ENCODE assay signal across 8 mouse cellular contexts in genomic region chr13:23585442-23586098, GRCm38 (mm10). TPM values are rescaled to one million over a fixed set of nuclear protein-coding genes. Genes with fewer than 3 reads are reported as not detected.
DNase-seq lines count a peak whose midpoint lies in the region; ATAC-seq and TF ChIP-seq lines count a peak whose summit lies in the region.
"Not testable (repeated sequence)": the region's sequence is repeated elsewhere in the genome, so short reads cannot be mapped to it uniquely, and the experiment has no call there.

No protein-coding gene starts in this region.

- H3K4me2 ChIP-seq in hindbrain, embryonic 16.5 days (ENCODE audit: low read length), result peak overlapping the region; percentile 66

- H3K9me3 ChIP-seq in hindbrain, embryonic 16.5 days (ENCODE audit: control insufficient read depth, low read length), result not testable (repeated sequence)

- H3K27ac ChIP-seq in hindbrain, embryonic 16.5 days (ENCODE audit: low read depth, low read length), result peak overlapping the region; percentile 75

- not testable (repeated sequence) for H3K36me3 ChIP-seq in hindbrain, embryonic 16.5 days (ENCODE audit: control insufficient read depth, insufficient read depth, low read length)

- 0% methylated on average over 21 of the region's 36 CpGs for WGBS in hindbrain, embryonic 16.5 days

- peak; percentile 86 for DNase-seq in Patski (ENCODE audit: low read depth, low spot score)
- DNase-seq in cerebellum, postnatal 36 days, result peak; percentile 44 to 65
- peak; percentile 69 to 89 for DNase-seq in frontal cortex, postnatal 36 days (ENCODE audit: low spot score in 2 of 2)
- peak; percentile 85 for DNase-seq in left cerebral cortex, adult 11 months (ENCODE audit: low spot score)
- DNase-seq in lung, postnatal 36 days, result peak; percentile 88
- DNase-seq in retina, embryonic 14.5 days (ENCODE audit: low spot score), result peak; percentile 96
- peak; percentile 75 to 84 for DNase-seq in thymus, postnatal 36 days

- H3K4me1 ChIP-seq in hindbrain, embryonic 16.5 days (ENCODE audit: control insufficient read depth, insufficient read depth, low read depth, low read length), result peaks cover 18% of the 10 kb centered on the region

- POLR2A ChIA-PET in Patski (lab: Charles Lee), result interaction anchor here (0.8 to 2.0 kb wide), 5 partner anchors 9 to 112 kb away, joined by 3 to 6 read pairs (median 4); partner anchors contain the start of genes Hist1h2ac and Hist1h2bc

- H3K27me3 ChIP-seq in Patski; hindbrain, embryonic 16.5 days (replicated peaks; ENCODE audit: control insufficient read depth, insufficient read depth, low read length): not testable (repeated sequence)

- peak overlapping the region; percentile 63 for H3K9ac ChIP-seq in hindbrain, embryonic 16.5 days (ENCODE audit: low read depth, low read length)

- TF ChIP-seq CTCF in Patski (IDR thresholded peaks at IDR 0.05), result not testable (repeated sequence)

- H3K4me3 ChIP-seq in hindbrain, embryonic 16.5 days (ENCODE audit: low read length), result peak overlapping the region; percentile 50

- ATAC-seq in Patski, result peak; percentile 86
- ATAC-seq in hindbrain, embryonic 16.5 days, result peak; percentile 90

- CTCF ChIA-PET in Patski (lab: Charles Lee), result interaction anchor here (1.8 kb wide), 1 partner anchor 12 kb away, joined by 7 read pairs; no protein-coding TSS in a partner anchor

- in situ Hi-C loops in Patski (cut with MboI; ENCODE audit: low pct_unique_long_range_greater_than_20kb), result loop anchor here (5.0 to 10.0 kb wide), 2 partner anchors 97 to 1551 kb away; partner anchors contain the start of genes Hist1h2ac, Hist1h2ah, Hist1h2bc and Hist1h2bk

RNA-seq across cellular contexts. Expression of gene Hist1h4d, which starts 4.2 kb away (rescaled TPM):
- polyA plus RNA-seq in Patski (2021), result 0.36 TPM
- 27.6 and 30.0 TPM in 2 replicates for polyA plus RNA-seq in hindbrain, embryonic 16.5 days (2015; fragmentation: Nextera tagmentation; extraction: Ambion mirVana)

RNA-seq across cellular contexts. Expression of gene Hist1h3d, which starts 10.0 kb away (rescaled TPM):
- 1.4 TPM for polyA plus RNA-seq in Patski (2021)
- polyA plus RNA-seq in hindbrain, embryonic 16.5 days (2015; fragmentation: Nextera tagmentation; extraction: Ambion mirVana), result 0.85 and 1.3 TPM in 2 replicates

RNA-seq across cellular contexts. Expression of gene Hist1h2ad, which starts 11.4 kb away (rescaled TPM):
- polyA plus RNA-seq in Patski (2021), result 1.0 TPM
- polyA plus RNA-seq in hindbrain, embryonic 16.5 days (2015; fragmentation: Nextera tagmentation; extraction: Ambion mirVana), result 0.57 and 1.3 TPM in 2 replicates

RNA-seq across cellular contexts. Expression of gene Hist1h2bf, which starts 11.6 kb away (rescaled TPM):
- polyA plus RNA-seq in Patski (2021), result 2.0 TPM
- polyA plus RNA-seq in hindbrain, embryonic 16.5 days (2015; fragmentation: Nextera tagmentation; extraction: Ambion mirVana), result 0.44 and 0.67 TPM in 2 replicates

RNA-seq across cellular contexts. Expression of gene Hist1h2bg, which starts 14.4 kb away (rescaled TPM):
- 12.9 TPM for polyA plus RNA-seq in Patski (2021)
- 0.79 and 1.4 TPM in 2 replicates for polyA plus RNA-seq in hindbrain, embryonic 16.5 days (2015; fragmentation: Nextera tagmentation; extraction: Ambion mirVana)

Comparison
In these comparisons a context has a peak if more than half of its experiments do, and no peak if none do; other contexts are left out.
1. Peak in every context shown above with its lines: DNase-seq, ATAC-seq, H3K4me3 ChIP-seq and H3K27ac ChIP-seq.
2. RNA of gene Hist1h4d, which starts 4.2 kb away (polyA plus RNA-seq): 27.6 to 30.0 TPM in hindbrain, embryonic 16.5 days; 0.36 TPM in Patski (single experiment); every median in the first group is over 10 times any median in the second.